Mouse (Mus musculus): ENCODE results near the gene Trmt61a.
"Not testable (repeated sequence)": the region's sequence is repeated elsewhere in the genome, so short reads cannot be mapped to it uniquely, and the experiment has no call there.

The Trmt61a gene

GRCm38 (mm10) chr12:111699542-111699941 lies 21.6 kb downstream of the Trmt61a start:
- no peak for DNase-seq

DNA sequence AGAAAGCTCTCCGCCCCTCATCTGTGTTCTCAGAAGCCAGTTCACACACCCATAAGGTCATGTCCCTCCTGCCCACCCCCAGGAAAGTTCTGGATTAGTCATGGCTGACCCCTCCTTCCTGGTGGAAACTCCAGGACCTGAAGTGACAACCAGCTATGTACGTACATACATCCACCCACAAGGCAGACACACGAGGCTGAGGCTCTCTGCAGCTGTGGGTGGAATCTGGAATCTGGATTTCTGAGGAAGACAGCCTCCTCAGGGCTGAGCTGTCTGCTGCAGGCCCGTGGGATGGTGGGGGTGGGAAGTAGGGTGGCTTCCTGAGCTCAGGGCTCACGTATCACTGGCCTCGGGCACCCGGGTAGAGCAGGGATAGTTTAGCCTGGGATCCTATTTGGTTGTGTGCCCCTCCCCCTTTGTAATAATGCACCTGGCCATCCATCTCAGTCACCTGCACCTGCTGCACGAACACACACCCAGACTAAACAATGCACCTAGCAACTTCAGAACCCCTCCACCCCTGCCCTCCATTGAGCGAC lies 23.1 kb downstream of the Trmt61a start:
- no peak for DNase-seq

DNA sequence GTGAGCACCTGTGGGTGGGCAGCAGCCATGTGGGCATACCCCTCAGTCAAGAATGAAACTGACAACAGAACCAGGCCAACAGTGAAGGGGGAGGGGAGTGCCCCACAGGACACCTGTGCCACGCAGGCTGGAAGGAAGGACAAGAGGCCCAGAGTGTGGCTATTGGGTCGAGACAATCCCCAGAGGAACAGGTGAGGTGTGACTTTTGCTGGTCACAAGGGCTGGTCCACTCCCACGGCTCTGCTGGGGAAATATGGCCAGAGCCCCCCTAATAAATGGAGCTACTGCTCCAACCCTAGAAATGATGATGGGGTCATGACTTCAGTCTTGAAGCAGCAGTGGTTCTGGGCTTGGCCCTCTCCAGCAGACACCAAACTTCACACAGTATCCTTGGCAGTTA lies 25.4 kb downstream of the Trmt61a start:
- DNase-seq, result no peak

DNA sequence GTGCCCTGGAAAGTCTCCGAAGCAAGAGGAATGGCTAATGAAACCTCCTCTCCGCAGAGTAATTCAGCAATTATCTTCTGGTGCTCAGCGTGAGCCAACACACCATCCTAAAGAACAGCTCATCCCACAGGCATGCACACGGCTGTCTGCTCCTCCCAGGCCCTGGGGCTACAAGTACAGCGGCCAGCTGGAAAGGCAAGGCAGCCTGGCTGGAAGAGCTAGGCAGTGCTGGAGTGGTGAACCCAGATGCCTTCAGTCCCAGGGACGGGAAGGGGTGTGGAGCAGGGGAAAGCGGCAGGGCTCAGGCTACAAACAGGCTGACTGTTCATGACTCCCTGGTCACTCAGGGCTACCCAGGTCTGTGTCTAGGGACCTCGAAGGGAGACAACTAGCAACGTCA lies 26.7 kb downstream of the Trmt61a start:
- no peak for DNase-seq

DNA sequence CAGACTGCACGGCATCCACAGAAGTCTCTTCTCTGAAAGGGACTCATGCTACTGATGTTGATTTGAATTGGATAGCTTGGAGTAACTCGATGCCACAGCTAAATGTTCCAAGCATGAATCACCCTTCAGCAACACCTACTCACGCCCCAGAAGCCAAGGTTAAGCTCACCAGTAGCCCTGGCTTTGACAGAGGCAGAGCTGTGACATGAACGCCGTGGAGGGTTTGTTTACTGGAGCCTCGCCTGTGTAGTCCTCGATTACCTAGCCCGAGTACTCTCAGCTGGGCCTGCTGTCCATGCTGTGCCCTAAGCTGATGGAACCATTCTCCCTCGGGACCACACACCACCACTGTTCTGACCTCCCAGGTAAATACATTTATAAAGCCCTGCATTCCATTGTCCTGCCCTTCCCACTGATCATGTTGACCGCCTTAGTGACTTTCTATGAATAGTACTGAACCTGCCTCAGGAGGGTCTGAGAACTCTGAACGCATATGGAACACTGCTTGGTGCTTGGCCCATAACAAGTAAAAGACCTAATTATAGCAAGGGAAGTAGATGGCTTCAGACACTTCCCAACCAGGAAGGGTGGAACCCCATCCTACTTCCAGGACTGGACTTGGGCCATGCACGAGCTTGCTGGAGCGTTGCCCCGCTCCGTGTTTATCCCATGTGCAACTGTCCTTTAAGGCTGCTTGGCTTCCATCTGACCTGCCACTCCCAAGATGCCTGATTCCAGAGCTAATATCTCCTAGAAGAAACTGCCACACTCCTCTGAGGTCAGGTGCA lies 27.5 kb downstream of the Trmt61a start:
- DNase-seq, result no peak

- no peak for DNase-seq
These were observed 30.3 kb downstream of the Trmt61a start for GRCm38 (mm10) chr12:111708181-111708580.

DNA sequence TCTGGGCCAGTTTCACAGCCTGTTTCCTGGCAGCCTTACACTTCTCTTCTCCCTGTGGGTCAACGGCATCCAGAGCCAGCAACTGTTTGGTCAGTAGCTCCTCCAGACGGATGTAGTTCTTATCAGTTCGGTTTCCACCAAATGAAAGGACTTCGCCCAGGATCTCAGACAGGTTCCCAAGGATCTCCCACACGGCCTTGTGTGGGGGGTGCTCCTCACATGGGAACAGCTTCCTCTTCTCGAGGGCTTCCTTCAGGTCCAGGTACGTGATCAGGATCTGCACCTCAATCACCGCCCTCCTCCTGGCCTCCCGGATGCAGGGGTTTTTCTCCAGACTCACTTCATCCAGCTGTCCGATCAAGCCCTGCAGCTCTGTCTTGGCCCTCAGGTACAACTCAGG lies 32.2 kb downstream of the Trmt61a start:
- no peak for DNase-seq

GRCm38 (mm10) chr12:111712476-111712875 lies 34.6 kb downstream of the Trmt61a start:
- no peak for DNase-seq

DNA sequence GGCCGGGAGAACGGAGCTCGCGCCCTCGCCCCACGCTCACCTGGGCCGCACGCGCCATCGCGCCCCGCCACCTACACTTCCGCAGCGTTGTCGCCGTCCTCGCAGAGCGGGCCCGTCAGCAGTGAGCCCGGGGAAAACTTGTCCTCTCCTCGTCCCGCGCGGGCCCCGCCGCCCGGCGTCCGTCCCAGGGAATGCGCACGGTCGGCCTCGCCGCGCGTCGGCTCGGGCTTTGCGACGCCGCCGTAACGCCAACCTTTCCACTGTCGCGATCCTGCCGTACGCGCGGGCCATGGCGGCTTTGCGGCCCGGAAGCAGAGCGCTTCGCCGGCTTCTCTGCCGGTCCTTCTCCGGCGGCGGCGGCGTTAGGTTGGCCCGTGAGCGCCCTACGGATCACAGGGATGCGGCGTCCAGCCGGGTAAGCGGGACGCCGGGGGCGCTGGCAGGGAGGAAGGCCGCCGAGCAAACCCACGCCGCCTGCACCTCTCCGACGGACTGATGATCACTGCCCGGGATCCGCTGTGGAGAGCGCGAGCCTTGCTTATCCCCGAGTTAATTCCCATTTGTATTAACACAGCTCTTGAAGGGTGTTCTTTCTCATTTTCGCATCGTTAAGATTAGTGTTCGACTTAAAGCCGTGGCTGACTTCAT lies 35.2 kb downstream of the Trmt61a start, which contains the start of the genes Bag5 and Apopt1:
TSS of gene Bag5 (minus strand) at position 254 of the 648 bp plus-strand sequence.
TSS of gene Apopt1 (plus strand) at position 258 of the 648 bp plus-strand sequence.
- DNase-seq, result peak; percentile 93 to 95

DNA sequence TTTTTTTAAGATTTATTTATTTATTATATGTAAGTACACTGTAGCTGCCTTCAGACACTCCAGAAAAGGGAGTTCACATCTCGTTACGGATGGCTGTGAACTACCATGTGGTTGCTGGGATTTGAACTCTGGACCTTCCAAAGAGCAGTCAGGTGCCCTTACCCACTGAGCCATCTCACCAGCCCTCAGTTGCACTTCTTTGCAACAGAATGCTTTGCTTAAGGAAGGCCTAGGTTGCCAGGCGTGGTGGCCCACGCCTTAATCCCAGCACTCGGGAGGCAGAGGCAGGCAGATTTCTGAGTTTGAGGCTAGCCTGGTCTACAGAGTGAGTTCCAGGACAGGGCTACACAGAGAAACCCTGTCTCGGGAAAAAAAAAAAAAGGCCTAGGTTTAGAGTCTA lies 36.0 kb downstream of the Trmt61a start:
- not testable (repeated sequence) for DNase-seq

DNA sequence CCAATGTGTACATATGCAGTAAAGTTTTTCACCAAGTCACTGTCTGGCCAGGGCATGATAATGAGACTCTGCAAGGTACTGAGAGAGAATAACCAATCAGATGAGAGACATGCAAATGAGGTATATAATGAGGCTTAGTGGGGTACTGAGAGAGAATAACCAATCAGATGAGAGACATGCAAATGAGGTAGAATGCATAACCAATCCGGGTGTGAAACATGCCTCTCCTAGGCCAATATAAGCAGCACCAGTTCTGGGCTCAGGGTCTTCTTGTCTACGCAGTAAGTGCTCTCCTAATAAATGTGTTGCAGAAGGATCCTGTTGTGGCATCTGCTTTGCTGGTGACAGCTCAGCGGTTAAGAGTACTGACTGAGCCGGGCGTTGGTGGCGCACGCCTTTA lies 38.6 kb downstream of the Trmt61a start:
- no peak for DNase-seq

GRCm38 (mm10) chr12:111718656-111719055 lies 40.8 kb downstream of the Trmt61a start:
- no peak for DNase-seq

GRCm38 (mm10) chr12:111720222-111720621 lies 42.3 kb downstream of the Trmt61a start:
- DNase-seq, result no peak

GRCm38 (mm10) chr12:111722654-111723053 lies 44.7 kb downstream of the Trmt61a start:
- peak in 1 of 2 experiments; percentile 38 for DNase-seq

DNA sequence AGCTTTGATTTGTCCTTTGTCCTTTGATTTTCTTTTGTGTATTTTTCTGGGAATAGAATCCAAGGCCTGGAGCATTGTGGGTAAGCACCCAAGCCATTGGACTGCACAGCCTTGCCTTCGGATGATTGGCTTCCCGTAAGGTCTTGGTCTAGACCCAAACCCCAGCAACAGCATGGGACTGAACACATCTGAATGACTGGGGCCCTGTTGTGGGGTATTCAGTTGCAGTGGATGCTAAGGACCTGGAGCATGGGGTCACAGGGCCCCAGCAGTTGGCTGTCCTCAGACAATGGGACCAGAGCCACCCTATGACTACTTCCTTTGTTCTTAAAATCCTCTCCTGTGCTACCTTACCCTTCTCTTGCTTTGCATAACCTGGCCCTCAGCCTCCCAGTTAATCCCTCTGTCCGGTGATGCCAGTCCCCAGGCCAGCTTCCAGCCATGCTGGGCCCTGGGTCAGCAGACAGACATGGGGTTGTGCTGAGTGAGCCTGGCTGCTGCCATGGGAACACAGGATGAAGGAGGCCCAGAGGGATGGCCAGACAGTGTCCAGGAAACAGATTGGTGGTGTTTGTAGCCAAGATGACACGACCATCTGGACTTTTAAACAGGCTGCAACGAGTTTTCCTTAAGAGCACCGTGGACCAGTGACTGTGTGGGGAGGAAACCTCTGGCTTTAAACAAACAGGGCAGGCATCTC lies 46.9 kb downstream of the Trmt61a start:
- no peak for DNase-seq

DNA sequence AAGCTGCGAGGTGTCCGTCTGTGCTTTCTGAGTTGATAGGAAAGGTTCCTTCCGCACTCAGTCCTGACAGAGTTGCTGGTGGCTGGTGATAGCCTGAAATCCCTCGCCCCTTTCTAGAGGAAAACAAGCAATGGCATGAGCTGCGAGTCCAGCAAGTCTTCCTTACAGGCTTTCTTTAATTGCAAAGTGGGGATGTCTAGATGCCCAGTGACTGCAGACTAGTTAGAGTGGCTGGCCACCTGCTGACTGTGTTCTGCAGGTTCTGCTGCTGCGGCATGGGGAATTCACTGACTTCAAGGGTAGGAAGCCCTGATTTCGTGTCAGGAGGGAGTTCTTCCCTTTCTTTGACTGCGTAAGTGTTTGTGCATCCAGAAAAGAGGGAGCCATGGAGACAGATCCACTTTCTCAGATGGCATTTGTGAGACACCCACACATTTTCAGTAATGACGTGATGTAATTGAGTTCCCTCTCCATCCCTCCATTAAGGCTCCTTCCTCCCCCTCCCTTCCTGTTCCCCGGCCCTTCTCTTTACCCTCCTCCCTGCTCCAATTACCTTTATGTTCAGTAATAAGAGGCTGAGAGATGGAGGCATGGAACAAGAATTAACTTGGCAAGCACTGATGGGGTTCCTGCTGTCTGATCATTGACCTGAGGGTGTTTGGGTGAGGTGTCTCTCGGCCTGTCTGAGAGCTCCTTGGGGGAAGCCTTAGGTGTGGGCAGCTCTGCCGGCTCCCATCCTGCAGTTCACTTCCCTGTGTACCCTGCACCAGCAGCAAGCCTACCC lies 47.6 kb downstream of the Trmt61a start:
- DNase-seq, result no peak

DNA sequence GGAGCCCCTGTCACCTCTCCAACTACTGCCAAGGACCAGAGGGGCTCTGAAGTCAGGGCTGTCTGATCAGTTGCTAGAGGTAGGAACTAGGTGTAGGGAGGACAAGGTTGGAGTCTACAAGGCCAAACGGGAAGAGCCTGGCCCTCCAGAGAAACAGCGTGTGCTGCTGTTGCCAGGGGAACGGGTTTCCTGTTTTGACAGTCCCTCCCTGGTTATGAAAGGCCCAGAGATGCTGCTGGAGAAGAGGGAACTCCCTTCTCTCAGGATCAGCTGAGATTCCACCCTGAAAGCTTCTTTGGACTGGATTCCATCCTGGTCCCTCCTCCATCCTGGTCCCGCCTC lies 48.2 kb downstream of the Trmt61a start:
- no peak for DNase-seq

DNA sequence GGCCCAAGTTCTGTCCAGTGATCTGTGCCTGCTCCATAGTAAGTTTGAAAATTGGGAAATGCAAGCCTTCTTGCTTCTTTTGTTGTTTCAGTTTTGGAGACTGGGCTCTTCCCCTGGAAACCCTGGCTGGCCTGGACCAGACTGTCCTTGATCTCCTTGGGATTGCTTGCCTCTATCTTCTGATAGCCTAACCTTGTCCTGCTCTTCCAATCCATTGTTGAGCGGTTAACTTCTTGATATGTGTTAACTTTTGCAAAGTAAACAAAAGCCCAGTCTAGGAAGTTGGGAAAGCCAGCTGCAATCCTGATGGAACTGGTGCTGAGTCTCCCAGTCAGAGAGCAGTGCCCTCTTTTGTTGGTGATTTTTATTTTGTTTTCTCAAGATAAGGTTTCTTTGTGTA lies 50.1 kb downstream of the Trmt61a start:
- DNase-seq, result no peak

DNA sequence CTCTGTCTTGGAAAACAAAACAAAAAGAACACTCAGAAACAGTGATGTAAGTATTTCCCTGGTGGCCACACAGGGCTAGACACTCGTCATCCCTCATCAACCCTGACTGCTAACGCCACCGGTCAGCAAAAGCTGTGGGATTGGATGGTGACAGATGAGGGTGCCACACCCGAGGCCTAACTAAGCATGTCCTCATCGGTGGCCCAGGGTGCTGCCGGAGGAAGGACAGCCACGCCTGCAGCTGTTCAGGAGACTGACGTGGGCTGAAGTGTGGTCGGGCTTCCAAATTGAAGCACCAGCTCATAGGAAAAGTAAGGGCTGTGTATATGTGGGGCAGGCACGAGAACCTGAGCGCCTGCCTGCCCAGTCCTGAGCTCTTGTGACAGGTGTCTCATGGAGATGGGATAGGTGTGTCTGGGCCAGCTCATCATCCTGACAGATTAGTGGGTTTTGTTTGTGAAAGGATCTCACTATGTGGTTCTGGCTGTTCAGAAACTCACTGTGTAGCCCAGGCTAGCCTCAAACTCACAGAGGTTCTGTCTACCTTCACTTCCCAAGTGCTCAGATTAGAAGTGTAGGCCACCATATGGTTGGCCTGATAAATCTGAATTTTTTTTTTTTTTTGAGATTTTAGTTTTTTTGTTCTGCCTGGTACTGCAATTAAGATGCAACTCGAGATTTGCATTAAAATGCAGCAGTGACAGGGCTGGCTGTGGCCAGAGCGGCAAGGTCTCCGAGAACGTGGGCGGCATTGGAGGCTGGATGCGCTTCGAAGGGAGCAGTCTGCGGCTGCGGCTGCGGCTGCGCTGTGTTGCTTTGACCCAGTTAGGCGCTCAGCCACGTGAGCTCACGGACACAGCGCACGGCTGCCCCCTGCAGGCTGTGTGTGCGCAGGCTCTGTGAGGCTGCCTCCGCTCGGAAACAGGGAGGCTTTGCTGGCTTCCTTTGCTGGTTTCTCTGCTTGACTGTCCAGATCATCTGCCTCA lies 54.2 kb downstream of the Trmt61a start:
- DNase-seq, result peak; percentile 85 to 87

DNA sequence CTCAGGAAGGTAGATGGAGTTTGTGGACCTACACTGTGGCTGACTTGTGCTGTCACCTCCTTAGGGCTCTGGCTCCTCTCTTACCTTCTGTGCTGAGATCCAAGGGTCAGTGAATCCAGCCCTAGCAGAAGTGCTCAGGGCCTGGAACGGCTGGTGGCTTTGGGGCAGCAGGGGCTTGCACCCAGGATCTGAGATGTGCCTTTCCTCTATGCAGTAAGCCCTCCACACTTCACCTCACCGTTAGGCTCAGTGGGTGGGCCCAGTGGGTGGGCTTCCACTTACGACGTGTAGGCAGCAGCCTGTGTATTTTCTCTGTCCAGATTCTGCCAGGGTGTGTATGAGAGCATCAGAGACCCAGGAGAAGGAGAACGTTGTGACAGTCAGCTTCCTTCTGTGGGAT lies 55.0 kb downstream of the Trmt61a start:
- DNase-seq, result no peak

Measured in thymus, postnatal 36 days (tissue).